Mouse (Mus musculus) liver, embryonic 11.5 days (tissue): Measurements from ENCODE around the gene Atp6v0a1. TPM values are rescaled to one million over a fixed set of nuclear protein-coding genes. Genes with fewer than 3 reads are reported as not detected.
"Not testable (repeated sequence)": the region's sequence is repeated elsewhere in the genome, so short reads cannot be mapped to it uniquely, and the experiment has no call there.

ENCODE experiments used
- ATAC-seq: fragments of 200-750 bp; cut with Nextera tagmentation; replicated peaks from 2 replicates; pipeline ENCODE4 v1.8.0; 2017; ENCODE audit warnings: moderate number of reproducible peaks, mild to moderate bottlenecking, moderate TSS enrichment, moderate library complexity; ENCODE audit not compliant: low FRiP score
- DNase-seq: peaks from one replicate; pipeline ENCODE4 v3.0.0-alpha.2; 2017; ENCODE audit warnings: low spot score
- H3K27ac ChIP-seq: fragments of 300-500 bp; sonication (generic); 2 replicates; pipeline ENCODE4 v1.5.1; 2014; ENCODE audit warnings: mild to moderate bottlenecking, low read depth, low read length, control low read depth
- H3K27me3 ChIP-seq: fragments of 300-500 bp; sonication (generic); replicated peaks from 2 replicates; pipeline ENCODE4 v1.6.1; 2014; ENCODE audit warnings: low read length, mixed read lengths; ENCODE audit not compliant: control insufficient read depth, insufficient read depth
- H3K36me3 ChIP-seq: fragments of 300-500 bp; sonication (generic); 2 replicates; pipeline ENCODE4 v1.6.1; 2014; ENCODE audit warnings: mild to moderate bottlenecking, low read length, moderate library complexity, mixed read lengths; ENCODE audit not compliant: control insufficient read depth, insufficient read depth
- H3K4me1 ChIP-seq: fragments of 300-500 bp; sonication (generic); replicated peaks from 2 replicates; pipeline ENCODE4 v1.6.1; 2014; ENCODE audit warnings: low read length, mixed read lengths; ENCODE audit not compliant: control insufficient read depth, insufficient read depth
- H3K4me2 ChIP-seq: fragments of 300-500 bp; sonication (generic); 2 replicates; pipeline ENCODE4 v1.6.1; 2014; ENCODE audit warnings: mild to moderate bottlenecking, control low read depth, moderate library complexity
- H3K4me3 ChIP-seq: fragments of 300-500 bp; sonication (generic); 2 replicates; pipeline ENCODE4 v1.5.1; 2014; ENCODE audit warnings: low read depth, low read length, control low read depth
- H3K9ac ChIP-seq: fragments of 300-500 bp; sonication (generic); 2 replicates; pipeline ENCODE4 v1.6.1; 2014; ENCODE audit warnings: low read depth, low read length, control low read depth
- H3K9me3 ChIP-seq: fragments of 300-500 bp; sonication (generic); 2 replicates; pipeline ENCODE4 v1.6.1; 2016; ENCODE audit warnings: low read length, inconsistent platforms, mixed read lengths; ENCODE audit not compliant: control insufficient read depth
- WGBS: fragments of 180-500 bp; shearing (Covaris S2); extraction: QIAGEN DNeasy Blood & Tissue Kit; methylation state at CpG from one replicate; pipeline ENCODE4 v1.1.7; 2014; 5-methylcytosine and 5-hydroxymethylcytosine counted together
- polyA plus RNA-seq: library from polyadenylated mRNA; unstranded; fragments of >200 nt; fragmentation: Nextera tagmentation; extraction: Ambion mirVana; gene quantifications from 2 replicates; pipeline ENCODE4 v1.2.1, GENCODE M21; 2014

Atp6v0a1 gene
- polyA plus RNA-seq, 1 experiment from 2014 or later = 60.0 TPM

GRCm38 (mm10) chr11:100999254-100999653, 10.0 kb upstream of the Atp6v0a1 start:
- Histone ChIP-seq H3K9me3 (no peaks in the 10 kb centered on the region), H3K27ac (no peak overlapping the region), H3K4me2 (no peak overlapping the region), H3K27me3 (no peaks in the 10 kb centered on the region), H3K4me3 (no peak overlapping the region), H3K9ac (no peak overlapping the region), H3K36me3 (no peaks in the 10 kb centered on the region), H3K4me1 (no peaks in the 10 kb centered on the region)
- DNase-seq (no peak), ATAC-seq (no peak)
- 66% methylated on average over 3 of the region's 3 CpGs for WGBS

GRCm38 (mm10) chr11:101001875-101002552, 7.2 kb upstream of the Atp6v0a1 start:
- not testable (repeated sequence) for H3K4me3 ChIP-seq, H3K27ac ChIP-seq, ATAC-seq, H3K27me3 ChIP-seq, H3K9me3 ChIP-seq, H3K4me2 ChIP-seq, H3K4me1 ChIP-seq, H3K9ac ChIP-seq, DNase-seq, H3K36me3 ChIP-seq
- 72% methylated on average over 6 of the region's 6 CpGs for WGBS

- no peak overlapping the region for H3K4me2 ChIP-seq
- H3K4me1 ChIP-seq = no peaks in the 10 kb centered on the region
- ATAC-seq (no peak), DNase-seq (no peak)
- H3K27me3 ChIP-seq = no peaks in the 10 kb centered on the region
- H3K9ac ChIP-seq = no peak overlapping the region
- no peaks in the 10 kb centered on the region for H3K36me3 ChIP-seq
- no peak overlapping the region for H3K27ac ChIP-seq
- 40% methylated on average over 3 of the region's 3 CpGs for WGBS
- no peak overlapping the region for H3K4me3 ChIP-seq
- no peaks in the 10 kb centered on the region for H3K9me3 ChIP-seq
Observed at GRCm38 (mm10) chr11:101003025-101003685, 6.1 kb upstream of the Atp6v0a1 start.

GRCm38 (mm10) chr11:101008206-101009045, 826 bp upstream of the Atp6v0a1 start:
- H3K4me3 ChIP-seq = peak overlapping the region; percentile 60
- H3K27me3 ChIP-seq = no peaks in the 10 kb centered on the region
- H3K27ac ChIP-seq = peak overlapping the region; percentile 60; the same call in 1 of the 2 replicates
- no peak overlapping the region for H3K9ac ChIP-seq
- H3K4me1 ChIP-seq = peaks cover 17% of the 10 kb centered on the region
- H3K36me3 ChIP-seq = peaks cover 8% of the 10 kb centered on the region
- ATAC-seq = no peak
- no peaks in the 10 kb centered on the region for H3K9me3 ChIP-seq
- peak overlapping the region; percentile 78 for H3K4me2 ChIP-seq
- 33% methylated on average over 14 of the region's 14 CpGs for WGBS
- no peak for DNase-seq

GRCm38 (mm10) chr11:101009888-101010784, 884 bp downstream of the Atp6v0a1 start:
- H3K27ac ChIP-seq = peak overlapping the region; percentile 80
- H3K4me2 ChIP-seq = peak overlapping the region; percentile 78
- H3K4me3 ChIP-seq = peak overlapping the region; percentile 60
- H3K4me1 ChIP-seq = peaks cover 17% of the 10 kb centered on the region
- 4% methylated on average over 29 of the region's 29 CpGs for WGBS
- DNase-seq (peak; percentile 48), ATAC-seq (peak; percentile 87)
- H3K9me3 ChIP-seq = no peaks in the 10 kb centered on the region
- H3K9ac ChIP-seq = peak overlapping the region; percentile 71
- no peaks in the 10 kb centered on the region for H3K27me3 ChIP-seq
- H3K36me3 ChIP-seq = peaks cover 17% of the 10 kb centered on the region

GRCm38 (mm10) chr11:101011641-101012040, 2.4 kb downstream of the Atp6v0a1 start:
- no peak overlapping the region for H3K4me3 ChIP-seq
- peak overlapping the region; percentile 15; the same call in 1 of the 2 replicates for H3K9ac ChIP-seq
- DNase-seq = no peak
- no peaks in the 10 kb centered on the region for H3K27me3 ChIP-seq
- no peak for ATAC-seq
- H3K36me3 ChIP-seq = peaks cover 20% of the 10 kb centered on the region
- no peaks in the 10 kb centered on the region for H3K9me3 ChIP-seq
- no peak overlapping the region for H3K27ac ChIP-seq
- WGBS = 74% methylated on average over 6 of the region's 6 CpGs
- H3K4me2 ChIP-seq = peak overlapping the region; percentile 78
- peaks cover 17% of the 10 kb centered on the region for H3K4me1 ChIP-seq

GRCm38 (mm10) chr11:101023371-101023770, 14.1 kb downstream of the Atp6v0a1 start:
- 94% methylated on average over 12 of the region's 12 CpGs for WGBS
- Histone ChIP-seq H3K36me3 (peaks cover 38% of the 10 kb centered on the region), H3K4me1 (no peaks in the 10 kb centered on the region; the same call in 1 of the 2 replicates), H3K27me3 (no peaks in the 10 kb centered on the region), H3K4me3 (no peak overlapping the region), H3K9ac (no peak overlapping the region), H3K4me2 (no peak overlapping the region), H3K9me3 (no peaks in the 10 kb centered on the region), H3K27ac (no peak overlapping the region)
- no peak for DNase-seq
- ATAC-seq = no peak

- no peak overlapping the region for H3K4me3 ChIP-seq
- DNase-seq = no peak
- H3K4me1 ChIP-seq = no peaks in the 10 kb centered on the region; the same call in 1 of the 2 replicates
- ATAC-seq = no peak
- H3K27me3 ChIP-seq = no peaks in the 10 kb centered on the region
- H3K9me3 ChIP-seq = no peaks in the 10 kb centered on the region
- no peak overlapping the region for H3K9ac ChIP-seq
- no peak overlapping the region for H3K4me2 ChIP-seq
- H3K36me3 ChIP-seq = peaks cover 37% of the 10 kb centered on the region
- 92% methylated on average over 4 of the region's 4 CpGs for WGBS
- no peak overlapping the region for H3K27ac ChIP-seq
Observed at GRCm38 (mm10) chr11:101024001-101024400, 14.7 kb downstream of the Atp6v0a1 start.
